Mouse (Mus musculus) frontal cortex, postnatal 14 days (tissue): ENCODE data around the gene Abhd13.
A peak's percentile ranks its signal among the peaks of the same experiment; 100 is the strongest.

Source experiments
- DNase-seq, 2 experiments: peaks; one replicate each; pipeline ENCODE4 v3.0.0; 2022; ENCODE audit warnings: low spot score in 2 of 2

Gene Abhd13

DNA sequence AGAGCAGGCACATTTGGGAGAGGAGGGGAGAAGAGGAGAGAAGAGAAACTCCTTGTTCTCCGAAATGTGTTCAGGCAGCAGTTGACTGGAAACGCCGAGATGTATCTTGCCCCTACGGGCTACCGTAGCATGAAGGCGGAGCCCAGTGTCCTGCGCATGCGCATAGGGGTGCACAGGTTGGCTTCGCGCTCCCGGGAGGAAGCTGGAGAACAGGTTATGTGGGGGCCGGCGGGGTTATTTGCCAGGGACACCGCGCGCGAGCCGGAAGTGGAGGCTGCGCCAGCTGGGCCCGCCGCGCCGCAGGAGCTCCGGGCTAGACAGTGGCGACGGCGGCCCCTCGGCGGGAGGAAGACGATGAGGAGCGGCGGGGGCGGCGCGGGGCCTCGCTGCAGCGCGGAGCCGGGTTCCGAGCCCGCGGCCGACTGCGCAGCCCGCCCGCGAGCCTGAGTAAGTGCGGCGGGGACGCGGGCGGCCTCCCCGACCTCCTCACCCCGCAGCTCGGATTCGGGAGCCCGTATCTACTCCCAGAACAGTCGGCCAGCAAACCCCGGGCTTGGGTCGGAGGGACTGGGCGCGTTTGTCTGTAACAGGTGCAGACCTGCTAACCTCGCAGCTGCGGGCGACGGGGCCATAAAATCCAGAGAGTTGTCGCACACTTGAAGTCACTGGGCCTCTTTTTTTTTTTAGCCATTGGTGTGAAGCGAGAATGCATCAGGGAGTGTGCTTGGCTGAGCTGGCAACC lies at the start of gene Abhd13, which contains the start of gene Lig4:
Gene Abhd13 (plus strand): TSS at position 135 of the 742 bp plus-strand sequence.
Gene Lig4 (minus strand): TSS at position 114 of the 742 bp plus-strand sequence.
- DNase-seq = peak; percentile 96 to 99

GRCm38 (mm10) chr8:9929746-9930445 lies 47.6 kb upstream of the Abhd13 start:
- peak; percentile 51 to 59 for DNase-seq

GRCm38 (mm10) chr8:9932711-9933110 lies 44.8 kb upstream of the Abhd13 start:
- DNase-seq = no peak

GRCm38 (mm10) chr8:9934891-9935565 lies 42.5 kb upstream of the Abhd13 start:
- DNase-seq = peak; percentile 9 to 32

GRCm38 (mm10) chr8:9935574-9935973 lies 41.9 kb upstream of the Abhd13 start:
- no peak for DNase-seq

DNA sequence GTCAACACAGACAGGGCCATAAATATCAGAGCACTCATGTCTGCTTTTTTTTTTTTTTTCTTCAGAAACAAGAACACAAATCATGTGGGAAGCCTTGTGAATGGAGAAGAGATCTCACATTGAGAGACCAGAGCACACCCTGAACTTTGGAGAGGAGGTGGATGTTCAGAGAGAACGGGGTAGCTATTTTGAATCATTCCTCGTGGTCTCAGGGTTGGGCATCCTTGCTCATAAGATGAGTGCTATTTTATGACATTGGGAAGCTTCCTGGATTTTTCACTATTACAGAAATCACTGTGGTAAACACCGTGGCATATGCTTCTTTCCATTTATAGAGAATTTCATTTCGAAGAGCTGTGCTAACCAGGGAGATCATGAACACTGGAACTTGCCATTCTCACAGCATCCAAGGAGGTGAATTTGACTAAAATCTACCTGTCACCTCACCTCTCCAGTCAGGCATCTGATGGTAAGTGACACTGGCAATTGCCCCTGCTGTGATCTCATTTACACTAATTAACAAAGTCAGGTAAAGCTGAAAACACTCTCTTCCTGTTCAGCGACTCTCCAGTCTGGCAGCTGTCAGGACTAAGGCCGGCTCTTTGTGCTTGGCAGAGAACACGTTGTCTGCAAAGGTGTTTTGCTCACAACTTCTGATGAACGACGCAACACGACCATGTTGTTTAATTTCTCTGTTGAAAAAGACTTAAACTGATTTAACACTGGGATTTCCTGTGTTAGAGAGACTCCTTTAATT lies 28.2 kb upstream of the Abhd13 start:
- DNase-seq = no peak

DNA sequence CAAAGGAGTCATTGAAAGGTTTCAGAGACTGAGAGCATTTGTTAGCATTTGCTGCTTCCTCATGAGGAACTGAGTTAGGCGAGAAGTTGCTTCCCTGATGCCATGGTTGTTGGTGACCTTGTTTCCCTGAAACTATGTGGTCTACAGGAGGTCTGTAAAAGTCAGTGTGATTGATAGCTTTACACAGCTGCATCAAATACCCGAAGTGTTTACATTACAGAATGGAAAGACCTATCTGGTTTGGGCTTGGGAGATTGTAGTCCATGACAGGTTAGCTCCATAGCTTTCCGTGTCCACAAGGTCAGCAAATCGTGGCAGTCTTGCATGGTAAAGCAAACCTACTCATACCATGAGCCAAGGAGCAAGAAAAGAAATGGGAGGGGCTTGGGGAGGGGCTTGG lies 19.2 kb upstream of the Abhd13 start:
- no peak for DNase-seq

GRCm38 (mm10) chr8:9959919-9960318 lies 17.6 kb upstream of the Abhd13 start:
- DNase-seq = no peak

DNA sequence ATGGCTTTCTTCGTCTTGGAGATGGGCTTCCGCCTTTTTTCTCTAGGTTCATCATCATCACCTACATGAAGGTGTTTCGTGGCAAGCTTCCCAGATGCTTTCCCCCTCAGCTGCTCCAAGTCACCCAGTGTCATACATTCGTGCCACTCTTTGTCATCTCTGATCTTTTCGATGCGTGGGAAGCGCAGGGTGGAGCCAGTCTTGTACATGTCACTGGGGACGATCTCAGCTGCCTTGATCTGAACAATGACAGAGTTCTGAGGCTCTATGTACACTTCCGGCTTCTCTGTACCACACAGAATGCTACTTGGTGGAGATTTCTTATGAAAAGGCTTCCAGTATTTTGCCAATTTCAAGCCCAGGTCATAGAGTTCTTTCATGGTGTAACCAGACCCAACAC lies 5.6 kb upstream of the Abhd13 start:
- DNase-seq = no peak

- no peak for DNase-seq
Measured at GRCm38 (mm10) chr8:9975276-9975675, 2.2 kb upstream of the Abhd13 start.

GRCm38 (mm10) chr8:9975898-9976611 lies 1.5 kb upstream of the Abhd13 start:
- peak; percentile 97 for DNase-seq

GRCm38 (mm10) chr8:9977016-9977415 lies 491 bp upstream of the Abhd13 start:
- no peak for DNase-seq

- DNase-seq = no peak
Measured at GRCm38 (mm10) chr8:9978475-9979230, 1.1 kb downstream of the Abhd13 start.

DNA sequence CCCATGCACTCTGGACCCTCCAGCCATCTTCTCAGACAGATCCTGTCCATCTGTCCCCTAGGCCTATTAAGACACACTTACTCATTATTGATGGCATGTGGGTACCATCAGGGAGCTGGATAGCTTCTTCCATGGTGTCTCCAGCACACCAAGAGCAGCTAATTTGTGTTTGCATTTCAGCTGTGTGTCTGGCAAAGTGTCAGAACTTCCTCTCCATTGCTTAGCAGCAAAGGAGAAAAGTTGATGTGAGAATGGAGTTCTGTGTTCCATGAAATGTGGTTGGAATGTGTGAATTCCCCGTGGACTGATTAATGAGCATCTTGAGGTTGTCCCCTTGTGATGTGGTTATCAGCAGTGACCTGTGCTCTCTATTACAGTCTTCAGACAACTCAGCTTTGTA lies 2.2 kb downstream of the Abhd13 start:
- no peak for DNase-seq

GRCm38 (mm10) chr8:9980188-9980587 lies 2.7 kb downstream of the Abhd13 start:
- DNase-seq = no peak

DNA sequence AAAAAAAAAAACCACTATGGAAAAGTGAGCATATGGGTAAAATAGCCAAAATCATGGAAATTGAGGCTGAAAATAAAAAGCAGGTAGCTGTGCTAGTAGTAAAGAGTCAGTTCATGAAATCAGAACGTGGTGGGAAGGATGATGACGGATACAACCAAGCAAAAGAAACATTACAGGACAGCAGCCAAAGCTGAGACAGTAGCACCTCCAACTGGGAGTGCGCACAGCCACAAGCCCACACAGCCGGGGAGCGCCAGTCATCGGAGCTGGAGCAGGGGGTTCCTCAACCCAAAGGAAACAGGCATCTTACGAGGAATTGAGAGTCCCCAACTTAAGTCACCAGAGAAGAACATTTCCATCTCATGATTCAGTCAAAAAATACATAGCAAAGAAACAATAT lies 26.6 kb downstream of the Abhd13 start:
- no peak for DNase-seq

DNA sequence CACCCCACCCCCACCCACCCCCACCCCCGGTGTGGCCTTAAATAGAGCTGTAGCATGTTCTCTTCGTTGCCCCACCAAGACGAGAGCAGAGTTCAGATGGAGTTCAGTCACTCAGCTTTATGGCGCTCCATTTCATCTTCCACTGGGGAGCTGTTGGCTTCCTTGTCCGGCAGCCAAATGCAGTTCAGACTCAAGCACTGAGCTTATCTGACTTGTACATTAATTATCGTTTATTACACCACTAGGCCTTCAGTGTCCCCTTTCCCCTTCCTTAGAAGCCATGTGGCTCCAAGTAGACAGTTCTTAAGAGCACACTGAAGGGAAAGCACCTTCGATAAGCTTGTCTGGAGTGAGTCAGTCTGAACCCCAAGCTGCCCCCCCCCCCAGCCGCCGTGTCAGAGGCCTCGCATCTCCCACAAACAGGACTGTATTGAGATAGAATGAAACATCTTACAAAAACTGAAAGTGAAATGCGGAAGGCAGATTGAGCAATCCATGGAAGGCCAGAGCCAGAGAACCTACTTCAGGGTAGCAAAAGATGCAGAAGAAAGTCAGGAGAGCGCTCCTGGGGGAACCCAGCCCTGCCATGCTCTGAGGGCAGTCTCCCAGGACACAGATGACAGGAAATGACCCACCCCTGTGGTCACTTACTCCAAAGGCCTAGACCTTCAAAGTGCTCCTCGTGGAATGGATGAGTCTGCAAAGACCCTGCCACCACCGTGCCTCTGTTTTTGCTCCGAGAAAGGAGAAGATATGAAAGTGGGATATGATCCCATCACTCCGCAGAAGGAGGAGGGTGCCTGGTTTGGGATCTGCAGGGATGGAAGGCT lies 28.9 kb downstream of the Abhd13 start, which contains the start of gene Tnfsf13b:
Gene Tnfsf13b (plus strand): TSS at position 312 of the 830 bp plus-strand sequence.
- no peak for DNase-seq

GRCm38 (mm10) chr8:10006986-10007659 lies 29.6 kb downstream of the Abhd13 start:
- DNase-seq = peak in 1 of 2 experiments; percentile 23

GRCm38 (mm10) chr8:10007660-10008028 lies 30.1 kb downstream of the Abhd13 start:
- no peak for DNase-seq
